Mouse (Mus musculus): ENCODE measurements around the gene Lpar1. TPM values are rescaled to one million over a fixed set of nuclear protein-coding genes. Genes with fewer than 3 reads are reported as not detected.

Gene Lpar1
- polyA plus RNA-seq, 1 experiment from 2014 or later: 44.4 TPM

GRCm38 (mm10) chr4:58572446-58572845 lies 18.7 kb upstream of the Lpar1 start:
- Histone ChIP-seq H3K9me3 (ENCODE audit: control insufficient read depth, low read length) (no peaks in the 10 kb centered on the region), H3K4me2 (ENCODE audit: low read depth, low read length) (no peak overlapping the region), H3K27me3 (ENCODE audit: control insufficient read depth, insufficient read depth, low read depth, low read length) (no peaks in the 10 kb centered on the region), H3K27ac (ENCODE audit: low read length) (no peak overlapping the region), H3K9ac (ENCODE audit: low read length) (no peak overlapping the region), H3K4me3 (ENCODE audit: low read length) (no peak overlapping the region), H3K36me3 (ENCODE audit: control insufficient read depth, insufficient read depth, low read length) (no peaks in the 10 kb centered on the region), H3K4me1 (replicated peaks; ENCODE audit: control insufficient read depth, insufficient read depth, low read length) (no peaks in the 10 kb centered on the region)
- ATAC-seq (ENCODE audit: low read depth): no peak
- WGBS: 67% methylated on average over 2 of the region's 2 CpGs

GRCm38 (mm10) chr4:58571661-58572060 lies 18.0 kb upstream of the Lpar1 start:
- Histone ChIP-seq H3K27ac (ENCODE audit: low read length) (no peak overlapping the region), H3K4me2 (ENCODE audit: low read depth, low read length) (no peak overlapping the region), H3K4me3 (ENCODE audit: low read length) (no peak overlapping the region), H3K27me3 (ENCODE audit: control insufficient read depth, insufficient read depth, low read depth, low read length) (no peaks in the 10 kb centered on the region), H3K36me3 (ENCODE audit: control insufficient read depth, insufficient read depth, low read length) (no peaks in the 10 kb centered on the region), H3K9me3 (ENCODE audit: control insufficient read depth, low read length) (no peaks in the 10 kb centered on the region), H3K4me1 (replicated peaks; ENCODE audit: control insufficient read depth, insufficient read depth, low read length) (no peaks in the 10 kb centered on the region), H3K9ac (ENCODE audit: low read length) (no peak overlapping the region)
- no peak for ATAC-seq (ENCODE audit: low read depth)
- 48% methylated on average over 3 of the region's 3 CpGs for WGBS

DNA sequence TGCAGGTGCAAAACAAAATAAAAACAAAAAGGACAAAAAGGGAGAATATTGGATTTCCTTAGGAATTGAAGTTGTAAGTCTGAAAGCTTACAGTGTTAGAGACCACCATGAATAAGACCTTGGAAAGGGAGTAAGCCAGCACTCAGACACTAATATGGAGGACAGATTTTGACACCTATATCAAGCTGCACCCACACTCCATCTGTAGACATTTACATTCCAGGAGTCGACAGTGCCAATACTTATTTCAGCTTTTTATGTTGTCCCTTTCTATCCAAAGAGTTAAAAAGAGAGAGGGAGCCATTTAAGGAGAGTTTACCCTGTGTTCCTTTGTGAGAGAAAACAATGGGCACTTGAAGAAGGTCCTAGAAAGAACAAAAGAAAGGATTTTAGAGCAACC lies 17.5 kb upstream of the Lpar1 start:
- Histone ChIP-seq H3K27me3 (ENCODE audit: control insufficient read depth, insufficient read depth, low read depth, low read length) (no peaks in the 10 kb centered on the region), H3K4me3 (ENCODE audit: low read length) (no peak overlapping the region), H3K4me2 (ENCODE audit: low read depth, low read length) (no peak overlapping the region), H3K9me3 (ENCODE audit: control insufficient read depth, low read length) (no peaks in the 10 kb centered on the region), H3K4me1 (replicated peaks; ENCODE audit: control insufficient read depth, insufficient read depth, low read length) (no peaks in the 10 kb centered on the region), H3K27ac (ENCODE audit: low read length) (no peak overlapping the region), H3K36me3 (ENCODE audit: control insufficient read depth, insufficient read depth, low read length) (no peaks in the 10 kb centered on the region), H3K9ac (ENCODE audit: low read length) (no peak overlapping the region)
- WGBS: 32% methylated on average over 1 of the region's 1 CpGs
- ATAC-seq (ENCODE audit: low read depth): no peak

DNA sequence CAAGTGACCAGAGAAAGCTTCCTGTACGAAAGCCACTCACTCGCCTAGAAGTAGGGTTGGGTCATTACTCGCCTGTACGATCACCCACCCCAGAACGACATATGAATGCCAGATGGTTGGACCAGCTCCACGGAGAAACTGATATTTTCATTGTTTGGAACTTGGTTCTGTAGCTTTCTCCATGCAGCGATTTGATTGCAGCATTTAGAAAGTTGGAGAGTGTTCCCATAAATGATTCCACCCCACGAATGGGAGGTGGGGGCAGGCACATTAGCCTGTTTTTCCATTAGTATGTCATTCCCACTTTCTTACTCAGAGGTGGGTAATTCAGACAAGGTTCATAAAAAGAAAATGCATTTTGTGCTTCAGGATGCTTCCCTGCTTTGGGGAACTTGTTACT lies 14.8 kb upstream of the Lpar1 start:
- Histone ChIP-seq H3K4me3 (ENCODE audit: low read length) (no peak overlapping the region), H3K4me1 (replicated peaks; ENCODE audit: control insufficient read depth, insufficient read depth, low read length) (no peaks in the 10 kb centered on the region), H3K9me3 (ENCODE audit: control insufficient read depth, low read length) (no peaks in the 10 kb centered on the region), H3K27ac (ENCODE audit: low read length) (no peak overlapping the region), H3K36me3 (ENCODE audit: control insufficient read depth, insufficient read depth, low read length) (no peaks in the 10 kb centered on the region), H3K27me3 (ENCODE audit: control insufficient read depth, insufficient read depth, low read depth, low read length) (no peaks in the 10 kb centered on the region), H3K4me2 (ENCODE audit: low read depth, low read length) (no peak overlapping the region), H3K9ac (ENCODE audit: low read length) (no peak overlapping the region)
- 65% methylated on average over 8 of the region's 8 CpGs for WGBS
- ATAC-seq (ENCODE audit: low read depth): no peak

DNA sequence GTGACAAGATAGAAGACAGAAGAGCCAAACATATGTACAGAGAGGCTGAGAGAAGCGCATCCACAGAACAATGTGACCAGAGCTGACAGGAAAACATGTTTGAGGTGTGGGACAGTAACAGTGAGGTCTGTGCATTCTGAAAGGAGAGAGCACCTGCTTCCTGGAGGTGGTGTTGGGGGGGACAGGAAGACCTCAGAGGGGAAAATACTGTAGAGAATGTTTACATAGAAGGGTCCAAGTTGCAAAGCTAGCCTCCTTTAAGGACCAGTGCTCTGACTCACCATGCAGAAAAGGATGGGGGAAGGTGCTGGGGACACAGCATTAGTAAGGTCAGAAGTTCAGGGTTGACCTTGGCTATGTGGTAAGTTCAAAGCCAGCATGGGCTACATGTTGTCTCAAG lies 9.1 kb upstream of the Lpar1 start:
- H3K4me2 ChIP-seq (ENCODE audit: low read depth, low read length): no peak overlapping the region
- no peaks in the 10 kb centered on the region for H3K36me3 ChIP-seq (ENCODE audit: control insufficient read depth, insufficient read depth, low read length)
- ATAC-seq (ENCODE audit: low read depth): no peak
- no peak overlapping the region for H3K4me3 ChIP-seq (ENCODE audit: low read length)
- H3K9ac ChIP-seq (ENCODE audit: low read length): no peak overlapping the region
- H3K27me3 ChIP-seq (ENCODE audit: control insufficient read depth, insufficient read depth, low read depth, low read length): no peaks in the 10 kb centered on the region
- no peaks in the 10 kb centered on the region for H3K4me1 ChIP-seq (replicated peaks; ENCODE audit: control insufficient read depth, insufficient read depth, low read length)
- 73% methylated on average over 1 of the region's 1 CpGs for WGBS
- no peaks in the 10 kb centered on the region for H3K9me3 ChIP-seq (ENCODE audit: control insufficient read depth, low read length)
- no peak overlapping the region for H3K27ac ChIP-seq (ENCODE audit: low read length)

- 70% methylated on average over 3 of the region's 3 CpGs for WGBS
- no peaks in the 10 kb centered on the region for H3K36me3 ChIP-seq (ENCODE audit: control insufficient read depth, insufficient read depth, low read length)
- H3K27ac ChIP-seq (ENCODE audit: low read length): no peak overlapping the region
- no peak for ATAC-seq (ENCODE audit: low read depth)
- no peaks in the 10 kb centered on the region; the same call in 1 of the 2 replicates for H3K9me3 ChIP-seq (ENCODE audit: control insufficient read depth, low read length)
- H3K4me2 ChIP-seq (ENCODE audit: low read depth, low read length): no peak overlapping the region
- no peak overlapping the region for H3K9ac ChIP-seq (ENCODE audit: low read length)
- H3K4me1 ChIP-seq (replicated peaks; ENCODE audit: control insufficient read depth, insufficient read depth, low read length): 0 out of 2 replicates have a peak, but pooled peaks cover 5% of the 10 kb centered on the region
- no peaks in the 10 kb centered on the region for H3K27me3 ChIP-seq (ENCODE audit: control insufficient read depth, insufficient read depth, low read depth, low read length)
- H3K4me3 ChIP-seq (ENCODE audit: low read length): no peak overlapping the region
Measured at GRCm38 (mm10) chr4:58557001-58557400, 3.3 kb upstream of the Lpar1 start.

GRCm38 (mm10) chr4:58554359-58554838 lies 701 bp upstream of the Lpar1 start:
- Histone ChIP-seq H3K9me3 (ENCODE audit: control insufficient read depth, low read length) (no peaks in the 10 kb centered on the region; the same call in 1 of the 2 replicates), H3K27me3 (ENCODE audit: control insufficient read depth, insufficient read depth, low read depth, low read length) (no peaks in the 10 kb centered on the region), H3K36me3 (ENCODE audit: control insufficient read depth, insufficient read depth, low read length) (no peaks in the 10 kb centered on the region), H3K27ac (ENCODE audit: low read length) (no peak overlapping the region), H3K4me2 (ENCODE audit: low read depth, low read length) (peak overlapping the region; percentile 85), H3K4me3 (ENCODE audit: low read length) (no peak overlapping the region; the same call in 1 of the 2 replicates), H3K4me1 (replicated peaks; ENCODE audit: control insufficient read depth, insufficient read depth, low read length) (peaks cover 5% of the 10 kb centered on the region; the same call in 1 of the 2 replicates), H3K9ac (ENCODE audit: low read length) (no peak overlapping the region)
- WGBS: 39% methylated on average over 10 of the region's 10 CpGs
- ATAC-seq (ENCODE audit: low read depth): no peak

GRCm38 (mm10) chr4:58552731-58553630 lies 717 bp downstream of the Lpar1 start:
- under 1% methylated on average over 59 of the region's 71 CpGs for WGBS
- H3K4me2 ChIP-seq (ENCODE audit: low read depth, low read length): peak overlapping the region; percentile 85
- H3K4me1 ChIP-seq (replicated peaks; ENCODE audit: control insufficient read depth, insufficient read depth, low read length): peaks cover 13% of the 10 kb centered on the region
- H3K4me3 ChIP-seq (ENCODE audit: low read length): peak overlapping the region; percentile 82
- H3K9me3 ChIP-seq (ENCODE audit: control insufficient read depth, low read length): no peaks in the 10 kb centered on the region; the same call in 1 of the 2 replicates
- no peaks in the 10 kb centered on the region for H3K27me3 ChIP-seq (ENCODE audit: control insufficient read depth, insufficient read depth, low read depth, low read length)
- H3K27ac ChIP-seq (ENCODE audit: low read length): peak overlapping the region; percentile 91
- peak overlapping the region; percentile 84 for H3K9ac ChIP-seq (ENCODE audit: low read length)
- peak; percentile 95 for ATAC-seq (ENCODE audit: low read depth)
- H3K36me3 ChIP-seq (ENCODE audit: control insufficient read depth, insufficient read depth, low read length): no peaks in the 10 kb centered on the region

GRCm38 (mm10) chr4:58552229-58552628 lies 1.5 kb downstream of the Lpar1 start:
- Histone ChIP-seq H3K4me1 (replicated peaks; ENCODE audit: control insufficient read depth, insufficient read depth, low read length) (peaks cover 21% of the 10 kb centered on the region), H3K4me2 (ENCODE audit: low read depth, low read length) (peak overlapping the region; percentile 85), H3K9me3 (ENCODE audit: control insufficient read depth, low read length) (no peaks in the 10 kb centered on the region; the same call in 1 of the 2 replicates), H3K9ac (ENCODE audit: low read length) (peak overlapping the region; percentile 84), H3K36me3 (ENCODE audit: control insufficient read depth, insufficient read depth, low read length) (no peaks in the 10 kb centered on the region), H3K27me3 (ENCODE audit: control insufficient read depth, insufficient read depth, low read depth, low read length) (no peaks in the 10 kb centered on the region), H3K4me3 (ENCODE audit: low read length) (peak overlapping the region; percentile 82), H3K27ac (ENCODE audit: low read length) (peak overlapping the region; percentile 91)
- no peak for ATAC-seq (ENCODE audit: low read depth)
- WGBS: 9% methylated on average over 10 of the region's 10 CpGs
